Mouse (Mus musculus) embryo, embryonic 11.5 days (tissue): ENCODE results near the gene Map3k11.

Experiments
- DNase-seq: peaks from one replicate; pipeline ENCODE4 v3.0.0-alpha.2; 2012; ENCODE audit warnings: low read depth, low spot score

Gene Map3k11

DNA sequence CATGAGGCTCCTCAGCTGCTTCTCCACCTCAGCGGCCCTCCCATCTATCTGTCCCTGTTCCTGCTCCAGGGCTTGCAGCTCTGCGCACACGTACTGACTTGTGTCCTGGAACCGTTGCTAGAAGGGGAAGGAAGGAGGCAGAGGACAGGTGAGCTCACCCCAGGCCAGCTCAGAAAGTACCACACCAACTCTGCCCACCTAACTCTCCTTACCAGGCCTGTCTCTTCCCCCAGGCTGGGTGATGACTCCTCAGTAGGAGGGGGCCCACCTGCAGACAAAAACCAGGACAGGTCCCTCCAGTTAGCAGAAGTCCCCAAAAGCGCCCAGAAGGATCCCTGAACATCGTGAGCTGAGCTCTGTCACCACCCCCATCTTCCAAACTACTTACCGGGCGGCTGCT is 22.0 kb downstream of the Map3k11 start:
- no peak for DNase-seq

DNA sequence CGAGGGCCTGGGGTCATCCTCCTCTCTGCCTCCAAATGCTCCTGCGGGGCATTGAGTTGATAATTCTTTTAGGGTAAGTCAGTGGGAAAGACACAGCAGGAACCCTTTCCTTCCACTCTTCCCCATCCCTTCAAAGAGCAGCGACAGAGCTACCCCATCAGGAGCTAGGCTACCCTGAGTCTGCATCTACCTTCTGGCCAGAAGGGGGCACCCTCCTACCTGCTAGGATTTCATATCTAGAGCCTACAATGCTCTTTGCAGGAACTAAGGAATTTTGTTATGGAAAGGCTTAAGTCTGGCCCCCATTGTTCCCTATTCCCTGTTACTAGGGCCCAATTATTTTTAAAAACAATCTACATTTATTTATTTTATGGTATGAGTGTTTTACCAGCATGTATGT is 22.7 kb downstream of the Map3k11 start:
- no peak for DNase-seq

DNA sequence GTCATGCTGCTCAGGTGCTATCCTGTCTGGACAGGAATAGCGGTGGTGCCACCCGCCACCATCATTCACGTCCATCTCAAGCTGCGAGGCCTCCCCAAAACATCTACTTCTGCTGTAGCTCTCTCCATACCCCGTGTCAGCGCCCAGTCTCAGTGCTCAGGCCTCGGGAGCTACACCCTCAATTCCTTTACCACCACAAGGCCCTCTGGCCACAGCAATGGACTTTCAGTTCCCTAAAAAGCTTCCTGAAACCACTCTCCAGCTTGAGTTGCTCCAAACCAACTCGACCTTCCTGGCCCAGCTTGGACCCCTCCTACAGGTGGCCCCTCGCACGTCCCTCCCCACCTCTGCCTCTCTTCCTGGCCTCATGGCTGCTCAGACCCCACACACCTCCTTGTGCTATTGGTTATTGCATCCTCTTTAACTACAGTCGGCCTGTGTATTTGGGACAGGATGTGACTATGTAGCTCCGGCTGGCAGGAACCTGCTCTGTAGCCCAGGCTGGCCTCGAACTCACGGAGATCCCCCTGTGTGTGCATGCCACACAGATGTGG is 23.4 kb downstream of the Map3k11 start:
- no peak for DNase-seq

- DNase-seq, result no peak
Measured at GRCm38 (mm10) chr19:5713255-5713654, 24.7 kb downstream of the Map3k11 start.

DNA sequence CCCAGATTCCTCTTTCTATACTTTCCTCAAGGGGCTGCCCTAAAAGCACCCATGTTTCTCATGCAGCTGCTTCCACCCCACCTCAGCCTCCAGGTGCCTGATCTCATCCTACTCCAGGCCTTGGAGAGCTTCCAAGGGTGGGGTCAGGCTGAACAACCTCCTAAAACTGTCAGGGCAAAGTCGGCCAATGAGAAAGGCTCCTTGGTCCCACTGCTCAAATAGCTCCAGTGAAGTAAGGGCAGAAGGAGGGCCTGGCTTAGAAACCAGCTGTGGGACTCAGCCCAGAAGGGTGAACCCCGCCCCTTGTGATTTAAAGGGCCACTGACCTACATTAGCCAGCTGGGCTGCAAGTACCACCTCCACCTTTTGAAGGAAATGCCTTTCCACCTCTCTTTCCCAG is 25.2 kb downstream of the Map3k11 start:
- no peak for DNase-seq

GRCm38 (mm10) chr19:5715793-5716688 is 27.5 kb downstream of the Map3k11 start:
- DNase-seq, result no peak

DNA sequence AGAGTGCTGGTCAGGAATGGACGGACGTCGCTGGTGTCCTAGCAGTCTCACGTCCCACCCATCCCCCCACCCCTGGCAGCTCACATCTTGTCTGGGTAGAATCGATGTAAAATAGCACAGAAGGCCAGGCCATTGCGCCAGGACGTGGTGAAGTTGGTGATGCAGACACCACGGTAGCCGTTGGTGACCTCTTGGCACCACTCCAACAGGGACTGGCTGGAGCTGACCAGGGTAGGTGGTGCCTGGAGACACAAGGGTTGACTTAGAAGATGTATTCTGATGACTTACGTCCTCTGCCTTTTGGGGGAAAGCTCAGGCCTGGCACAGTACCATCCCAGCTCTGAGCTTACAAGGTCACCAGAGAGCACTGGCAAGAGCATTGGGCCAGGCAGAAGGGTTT is 28.4 kb downstream of the Map3k11 start:
- DNase-seq, result no peak

- no peak for DNase-seq
Measured at GRCm38 (mm10) chr19:5721233-5721632, 32.7 kb downstream of the Map3k11 start.

- no peak for DNase-seq
Measured at GRCm38 (mm10) chr19:5722848-5723425, 34.4 kb downstream of the Map3k11 start.

- no peak for DNase-seq
Measured at GRCm38 (mm10) chr19:5723934-5724548, 35.5 kb downstream of the Map3k11 start.

DNA sequence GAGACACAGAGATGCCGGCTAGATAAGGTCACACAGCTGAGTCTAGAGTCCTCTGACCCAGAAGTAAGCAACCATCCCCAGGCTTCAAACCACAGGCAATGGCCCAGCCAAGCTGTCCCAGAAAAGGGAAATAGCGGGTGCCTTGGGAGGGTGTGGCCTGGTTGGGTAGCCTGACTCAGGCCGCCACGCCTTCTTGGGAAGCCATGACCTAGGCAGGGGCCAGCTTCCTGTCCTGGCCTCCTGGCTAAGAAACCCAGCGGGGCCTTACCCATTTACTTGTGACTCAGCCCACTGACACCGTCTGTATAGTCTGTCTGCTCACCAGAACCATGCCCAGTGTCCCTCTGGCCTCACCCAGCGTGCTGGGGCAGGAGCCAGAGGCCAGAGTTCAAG is 36.0 kb downstream of the Map3k11 start:
- no peak for DNase-seq

DNA sequence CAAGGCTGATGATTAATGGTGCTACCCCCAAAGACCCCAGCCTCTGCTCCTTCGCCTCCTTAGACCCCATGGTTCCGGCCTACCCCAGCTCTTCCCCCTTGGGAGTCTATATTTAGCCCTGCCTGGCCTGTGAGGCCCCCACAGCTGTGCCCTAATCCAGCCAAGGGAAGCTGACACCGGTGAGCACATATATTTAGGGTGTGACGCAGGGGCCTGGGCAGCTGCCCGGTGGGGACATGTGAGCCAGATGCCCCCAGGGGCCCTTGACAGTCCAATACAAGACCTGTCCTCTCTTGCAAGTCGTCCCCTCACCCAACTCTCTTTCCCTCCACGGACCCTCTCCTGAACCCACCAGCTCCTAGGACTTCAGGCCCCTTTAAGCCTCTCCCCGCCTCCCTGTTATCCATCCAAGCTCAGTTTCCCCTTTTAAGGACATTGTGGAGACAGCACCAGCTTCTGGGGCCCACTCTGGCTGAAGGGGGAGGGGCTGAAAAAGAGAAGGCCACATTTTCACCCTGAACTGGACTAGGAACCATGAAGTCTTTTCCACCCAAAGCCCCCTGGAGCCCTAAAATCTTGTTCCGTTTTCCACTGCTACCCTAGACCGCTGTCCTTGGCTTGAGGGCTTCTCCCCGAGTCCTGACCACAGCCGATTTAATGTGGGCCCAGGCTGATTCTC is 36.6 kb downstream of the Map3k11 start:
- no peak for DNase-seq

GRCm38 (mm10) chr19:5725767-5726515 is 37.4 kb downstream of the Map3k11 start, which contains the start of gene Ehbp1l1:
Gene Ehbp1l1 (minus strand): TSS chr19:5726317.
- DNase-seq, result no peak

DNA sequence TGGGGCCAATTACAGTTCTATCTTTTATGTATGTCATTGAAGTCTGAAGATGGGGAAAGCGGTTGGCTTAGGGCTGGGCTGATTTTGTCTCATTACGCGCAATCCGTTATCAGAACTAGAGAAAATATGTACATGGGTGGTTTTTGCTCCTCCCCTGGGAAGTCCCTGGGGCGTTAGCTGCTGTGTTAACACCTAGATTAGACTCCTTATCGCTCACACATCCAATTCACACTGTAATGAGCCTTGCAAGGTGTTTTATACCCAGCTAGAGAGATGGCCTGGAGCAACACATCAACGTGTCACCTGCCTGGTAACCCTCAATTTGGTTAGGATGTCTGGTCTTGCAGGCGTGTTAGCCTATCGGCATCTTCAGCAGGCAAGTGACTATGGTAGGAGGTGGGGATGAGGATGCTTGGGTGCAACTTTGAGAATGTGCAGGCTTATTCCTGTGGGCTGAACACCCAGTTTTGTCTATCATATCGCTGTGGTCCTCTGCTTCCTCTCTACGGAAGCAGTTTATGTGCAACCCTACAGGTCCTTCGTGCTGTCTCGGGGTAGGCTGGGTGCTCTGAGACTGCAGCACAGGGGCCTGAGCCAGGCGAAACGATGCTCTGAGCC is 38.5 kb downstream of the Map3k11 start:
- no peak for DNase-seq

- no peak for DNase-seq
Measured at GRCm38 (mm10) chr19:5727701-5728100, 39.2 kb downstream of the Map3k11 start.

- no peak for DNase-seq
Measured at GRCm38 (mm10) chr19:5728631-5729443, 40.3 kb downstream of the Map3k11 start.

DNA sequence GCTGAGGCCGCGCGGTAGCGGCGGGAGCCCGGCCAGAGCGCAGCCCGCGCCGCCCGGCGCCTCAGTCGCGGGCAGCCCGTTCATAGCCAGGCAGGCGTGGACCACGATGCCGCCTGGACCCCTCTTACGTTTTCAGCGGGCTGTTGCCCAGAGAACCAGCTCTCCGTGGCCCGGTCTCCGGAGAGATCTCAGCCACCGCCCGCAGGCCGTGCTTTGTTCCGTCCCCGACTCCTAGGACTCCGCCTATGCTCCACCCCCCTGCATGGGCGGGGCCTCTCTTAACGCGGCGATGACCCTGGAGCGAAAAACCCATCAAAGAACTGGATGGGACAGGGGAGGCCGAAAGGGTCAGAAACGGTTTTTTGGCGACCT is 40.9 kb downstream of the Map3k11 start, which contains the start of gene Fam89b:
Gene Fam89b, minus strand, starts transcription at position 210 of the 372 bp plus-strand sequence.
- peak; percentile 82 for DNase-seq

- DNase-seq, result no peak
Measured at GRCm38 (mm10) chr19:5730314-5731186, 42.0 kb downstream of the Map3k11 start.
